Mouse (Mus musculus) lung, embryonic 14.5 days (tissue): ENCODE results near the gene Zfp810. TPM values are rescaled to one million over a fixed set of nuclear protein-coding genes. Genes with fewer than 3 reads are reported as not detected.
"Not testable (repeated sequence)": the region's sequence is repeated elsewhere in the genome, so short reads cannot be mapped to it uniquely, and the experiment has no call there.

Source experiments
- ATAC-seq: fragments of 200-750 bp; cut with Nextera tagmentation; 2 replicates; pipeline ENCODE4 v1.8.0; 2017; ENCODE audit warnings: mild to moderate bottlenecking, moderate TSS enrichment, moderate library complexity; ENCODE audit not compliant: insufficient read depth
- DNase-seq: peaks from one replicate; pipeline ENCODE4 v3.0.0-alpha.2; 2015
- H3K27ac ChIP-seq: fragments of 300-500 bp; sonication (generic); 2 replicates; pipeline ENCODE4 v1.5.1; 2014; ENCODE audit warnings: low read depth, mild to moderate bottlenecking, moderate library complexity
- H3K27me3 ChIP-seq: fragments of 300-500 bp; sonication (generic); 2 replicates; pipeline ENCODE4 v1.6.1; 2014; ENCODE audit warnings: low read length, control low read depth; ENCODE audit not compliant: insufficient read depth
- H3K36me3 ChIP-seq: fragments of 300-500 bp; sonication (generic); 2 replicates; pipeline ENCODE4 v1.6.1; 2014; ENCODE audit warnings: control low read depth; ENCODE audit not compliant: insufficient read depth
- H3K4me1 ChIP-seq: fragments of 300-500 bp; sonication (generic); 2 replicates; pipeline ENCODE4 v1.6.1; 2014; ENCODE audit warnings: antibody characterized with exemption, control low read depth; ENCODE audit not compliant: insufficient read depth
- H3K4me2 ChIP-seq: fragments of 300-500 bp; sonication (generic); 2 replicates; pipeline ENCODE4 v1.6.1; 2014; ENCODE audit warnings: mild to moderate bottlenecking
- H3K4me3 ChIP-seq: fragments of 300-500 bp; sonication (generic); 2 replicates; pipeline ENCODE4 v1.5.1; 2014; ENCODE audit warnings: low read depth, low read length
- H3K9ac ChIP-seq: fragments of 300-500 bp; sonication (generic); 2 replicates; pipeline ENCODE4 v1.6.1; 2014
- H3K9me3 ChIP-seq: fragments of 300-500 bp; sonication (generic); 2 replicates; pipeline ENCODE4 v1.6.1; 2016; ENCODE audit warnings: low read depth, low read length, control low read depth
- CTCF ChIP-seq: IDR thresholded peaks from 2 replicates; pipeline ENCODE4 v1.5.1; 2016; ENCODE audit warnings: antibody characterized with exemption, low read depth
- WGBS: fragments of 180-500 bp; shearing (Covaris S2); extraction: QIAGEN DNeasy Blood & Tissue Kit; methylation state at CpG from one replicate; pipeline ENCODE4 v1.1.7; 2014; 5-methylcytosine and 5-hydroxymethylcytosine counted together
- polyA plus RNA-seq: library from polyadenylated mRNA; unstranded; fragments of >200 nt; fragmentation: Nextera tagmentation; extraction: Ambion mirVana; gene quantifications from 2 replicates; pipeline ENCODE4 v1.2.1, GENCODE M21; 2014

Zfp810 gene
- polyA plus RNA-seq, 1 experiment from 2014 or later, result 21.0 TPM

- TF ChIP-seq CTCF, result no peak
Observed at GRCm38 (mm10) chr9:22309651-22310050, 2.2 kb upstream of the Zfp810 start.

GRCm38 (mm10) chr9:22307920-22308262, 443 bp upstream of the Zfp810 start:
- DNase-seq, ATAC-seq, H3K27me3 ChIP-seq, H3K4me1 ChIP-seq, H3K9me3 ChIP-seq, H3K27ac ChIP-seq: not testable (repeated sequence)
- Histone ChIP-seq H3K36me3 (peaks cover 22% of the 10 kb centered on the region), H3K4me2 (peak overlapping the region; percentile 62), H3K9ac (peak overlapping the region; percentile 96), H3K4me3 (peak overlapping the region; percentile 86)
- 13% methylated on average over 9 of the region's 9 CpGs for WGBS

More at GRCm38 (mm10) chr9:22309651-22310050, 2.2 kb upstream of the Zfp810 start:
- no peak for ATAC-seq
- H3K4me1 ChIP-seq, result no peaks in the 10 kb centered on the region
- H3K9ac ChIP-seq, result no peak overlapping the region
- no peak overlapping the region for H3K27ac ChIP-seq
- H3K36me3 ChIP-seq, result peaks cover 7% of the 10 kb centered on the region
- H3K4me3 ChIP-seq, result no peak overlapping the region
- H3K27me3 ChIP-seq, result no peaks in the 10 kb centered on the region
- no peak overlapping the region for H3K4me2 ChIP-seq
- DNase-seq, result no peak
- WGBS, result 89% methylated on average over 5 of the region's 5 CpGs
- H3K9me3 ChIP-seq, result peaks cover 4% of the 10 kb centered on the region; the same call in 1 of the 2 replicates

GRCm38 (mm10) chr9:22306726-22307125, 722 bp downstream of the Zfp810 start:
- Histone ChIP-seq H3K27ac (0 out of 2 replicates have a peak overlapping the region, but pooled peaks have one; percentile 73), H3K4me3 (peak overlapping the region; percentile 86), H3K4me1 (no peaks in the 10 kb centered on the region), H3K4me2 (peak overlapping the region; percentile 62), H3K9me3 (peaks cover 2% of the 10 kb centered on the region; the same call in 1 of the 2 replicates), H3K9ac (peak overlapping the region; percentile 96), H3K36me3 (peaks cover 25% of the 10 kb centered on the region), H3K27me3 (no peaks in the 10 kb centered on the region)
- DNase-seq, result peak; percentile 61
- WGBS, result 14% methylated on average over 6 of the region's 6 CpGs
- ATAC-seq, result no peak
- no peak for TF ChIP-seq CTCF

- Histone ChIP-seq H3K4me2 (no peak overlapping the region), H3K36me3 (peaks cover 54% of the 10 kb centered on the region), H3K9ac (no peak overlapping the region), H3K27me3 (no peaks in the 10 kb centered on the region), H3K4me3 (no peak overlapping the region), H3K4me1 (no peaks in the 10 kb centered on the region), H3K27ac (no peak overlapping the region), H3K9me3 (no peaks in the 10 kb centered on the region; the same call in 1 of the 2 replicates)
- WGBS, result 92% methylated on average over 1 of the region's 1 CpGs
- TF ChIP-seq CTCF, result no peak
- ATAC-seq (no peak), DNase-seq (no peak)
Observed at GRCm38 (mm10) chr9:22302199-22302598, 5.2 kb downstream of the Zfp810 start.

- Histone ChIP-seq H3K4me2 (no peak overlapping the region), H3K36me3 (peaks cover 77% of the 10 kb centered on the region), H3K4me1 (no peaks in the 10 kb centered on the region), H3K27ac (no peak overlapping the region), H3K27me3 (no peaks in the 10 kb centered on the region), H3K9ac (no peak overlapping the region), H3K9me3 (peaks cover 65% of the 10 kb centered on the region), H3K4me3 (no peak overlapping the region)
- ATAC-seq (no peak), DNase-seq (no peak)
- TF ChIP-seq CTCF, result no peak
- WGBS, result 95% methylated on average over 4 of the region's 4 CpGs
Observed at GRCm38 (mm10) chr9:22278733-22279132, 28.7 kb downstream of the Zfp810 start.

GRCm38 (mm10) chr9:22268886-22269285, 38.6 kb downstream of the Zfp810 start:
- no peak for DNase-seq
- TF ChIP-seq CTCF, result no peak
- Histone ChIP-seq H3K9me3 (no peaks in the 10 kb centered on the region; the same call in 1 of the 2 replicates), H3K27me3 (no peaks in the 10 kb centered on the region), H3K9ac (no peak overlapping the region), H3K4me2 (no peak overlapping the region), H3K4me3 (no peak overlapping the region), H3K36me3 (0 out of 2 replicates have a peak, but pooled peaks cover 3% of the 10 kb centered on the region), H3K4me1 (no peaks in the 10 kb centered on the region), H3K27ac (no peak overlapping the region)
- WGBS, result 93% methylated on average over 1 of the region's 1 CpGs
- no peak for ATAC-seq

GRCm38 (mm10) chr9:22262611-22263010, 44.8 kb downstream of the Zfp810 start:
- WGBS, result 81% methylated on average over 10 of the region's 10 CpGs
- H3K9ac ChIP-seq, result no peak overlapping the region
- H3K27me3 ChIP-seq, result no peaks in the 10 kb centered on the region
- no peak for ATAC-seq
- H3K4me1 ChIP-seq, result no peaks in the 10 kb centered on the region
- no peak for TF ChIP-seq CTCF
- H3K4me2 ChIP-seq, result no peak overlapping the region
- no peak overlapping the region for H3K27ac ChIP-seq
- H3K36me3 ChIP-seq, result peaks cover under 1% of the 10 kb centered on the region; the same call in 1 of the 2 replicates
- DNase-seq, result no peak
- H3K4me3 ChIP-seq, result no peak overlapping the region
- H3K9me3 ChIP-seq, result no peaks in the 10 kb centered on the region; the same call in 1 of the 2 replicates

- TF ChIP-seq CTCF, result no peak
- Histone ChIP-seq H3K4me3 (no peak overlapping the region), H3K27ac (no peak overlapping the region), H3K9ac (no peak overlapping the region), H3K36me3 (peaks cover 5% of the 10 kb centered on the region), H3K4me2 (no peak overlapping the region), H3K4me1 (no peaks in the 10 kb centered on the region), H3K9me3 (no peaks in the 10 kb centered on the region), H3K27me3 (no peaks in the 10 kb centered on the region)
- 37% methylated on average over 1 of the region's 1 CpGs for WGBS
- ATAC-seq, result no peak
- no peak for DNase-seq
Observed at GRCm38 (mm10) chr9:22261594-22261993, 45.9 kb downstream of the Zfp810 start.
